In genomic region chr4:129876831-129877764, GRCm38 (mm10) we compare ENCODE assay signal across 1 mouse cellular context.
TF ChIP-seq lines count a peak whose summit lies in the region.

No protein-coding gene starts in this region.

TF ChIP-seq in MEL, 35 proteins besides CTCF, POLR2A, EP300 and RAD21 (continued from another document):
- TF ChIP-seq SIN3A (IDR thresholded peaks at IDR 0.05; ENCODE audit: low read length), result peak; percentile 75; the same call in 1 of the 2 replicates
- TF ChIP-seq BHLHE40 (IDR thresholded peaks at IDR 0.05; ENCODE audit: borderline replicate concordance, low read depth, low read length), result no peak
- TF ChIP-seq ELF1 (IDR thresholded peaks at IDR 0.05; ENCODE audit: low read depth, low read length), result peak; percentile 90
- no peak for TF ChIP-seq USF1 (IDR thresholded peaks at IDR 0.05; ENCODE audit: low read depth, low read length)
- TF ChIP-seq CHD1 (IDR thresholded peaks at IDR 0.05; ENCODE audit: low read depth, low read length), result peak; percentile 97; the same call in 1 of the 2 replicates
- TF ChIP-seq MAX (IDR thresholded peaks at IDR 0.05; ENCODE audit: low read length), result peak; percentile 91
- no peak for TF ChIP-seq TAL1 (IDR thresholded peaks at IDR 0.05; ENCODE audit: low read length)
- peak; percentile 60; the same call in 1 of the 2 replicates for TF ChIP-seq ETS1 (IDR thresholded peaks at IDR 0.05; ENCODE audit: low read depth, low read length)
- peak; percentile 82 for TF ChIP-seq NRF1 (IDR thresholded peaks at IDR 0.05; ENCODE audit: insufficient read depth, low read depth, low read length, poor library complexity, severe bottlenecking)
- no peak for TF ChIP-seq ZKSCAN1 (IDR thresholded peaks at IDR 0.05; ENCODE audit: low read depth, low read length)
- peak; percentile 97 for TF ChIP-seq MYC (IDR thresholded peaks at IDR 0.05; ENCODE audit: low read depth, low read length)
- no peak for TF ChIP-seq CHD2 (IDR thresholded peaks at IDR 0.05; ENCODE audit: low read length)
- TF ChIP-seq MXI1 (IDR thresholded peaks at IDR 0.05; ENCODE audit: low read depth, low read length), result peak; percentile 97
